Mouse (Mus musculus) ES-E14 (cell line): Measurements from ENCODE around the gene Zbtb5.

Experiments
- HCFC1 ChIP-seq: IDR thresholded peaks from 2 replicates; pipeline ENCODE4 v1.6.1; 2012; ENCODE audit warnings: low read length, inconsistent platforms, borderline replicate concordance; ENCODE audit not compliant: insufficient read depth
- MAFK ChIP-seq: IDR thresholded peaks from 2 replicates; pipeline ENCODE4 v1.6.1; 2014; ENCODE audit warnings: mild to moderate bottlenecking, low read depth, low read length, inconsistent platforms; ENCODE audit not compliant: insufficient read depth
- ZNF384 ChIP-seq: IDR thresholded peaks from 2 replicates; pipeline ENCODE4 v1.6.1; 2012; ENCODE audit warnings: low read depth, low read length, inconsistent platforms

GRCm38 (mm10) chr4:44944426-44945075, 67.7 kb downstream of the Zbtb5 start:
- TF ChIP-seq MAFK (no peak), ZNF384 (no peak), HCFC1 (no peak)
